In genomic region chr2:172340936-172341335, GRCm38 (mm10) we compare ENCODE assay signal across 28 mouse cellular contexts.
"Had no signal": no experiment of that assay in that cellular context is flagged by ENCODE, and none has a peak within 500 bp of the region (broad histone marks: within the 10 kb centered on the region; RNA-seq: fewer than 3 reads in every experiment).

No protein-coding gene starts in this region.

- H3K27ac ChIP-seq: heart, embryonic 10.5 days; hindbrain, embryonic 10.5 days; hindbrain, embryonic 12.5 days; hindbrain, embryonic 14.5 days; intestine, embryonic 15.5 days; layer of hippocampus, adult 2 months; left cerebral cortex, adult 2 months; limb, embryonic 10.5 days; limb, embryonic 12.5 days; liver, embryonic 13.5 days; liver, embryonic 15.5 days had no signal

- H3K9me3 ChIP-seq: hindbrain, embryonic 10.5 days; hindbrain, embryonic 12.5 days; intestine, embryonic 15.5 days; limb, embryonic 10.5 days; limb, embryonic 12.5 days; liver, embryonic 13.5 days; liver, embryonic 15.5 days had no signal

- ATAC-seq: hindbrain, embryonic 16.5 days; inflammation-experienced regulatory T-cells, adult 6 months; intestine, embryonic 15.5 days; intestine, postnatal 0 days; liver, postnatal 0 days had no signal

- H3K36me3 ChIP-seq: heart, embryonic 10.5 days; heart, embryonic 12.5 days; hindbrain, embryonic 10.5 days; hindbrain, embryonic 12.5 days; intestine, embryonic 15.5 days; limb, embryonic 10.5 days; limb, embryonic 12.5 days; liver, embryonic 13.5 days; liver, embryonic 15.5 days had no signal

- H3K9ac ChIP-seq: heart, embryonic 12.5 days; hindbrain, embryonic 12.5 days; hindbrain, embryonic 14.5 days; intestine, embryonic 15.5 days; limb, embryonic 12.5 days; liver, embryonic 13.5 days; liver, embryonic 15.5 days; liver, postnatal 0 days had no signal

- H3K27me3 ChIP-seq: heart, embryonic 12.5 days; hindbrain, embryonic 12.5 days; intestine, embryonic 15.5 days; limb, embryonic 12.5 days had no signal

- H3K4me2 ChIP-seq: heart, embryonic 12.5 days; hindbrain, embryonic 12.5 days; hindbrain, embryonic 14.5 days; intestine, embryonic 15.5 days; limb, embryonic 12.5 days; liver, embryonic 11.5 days; liver, embryonic 13.5 days; liver, embryonic 15.5 days had no signal

- H3K4me3 ChIP-seq: heart, embryonic 10.5 days; heart, embryonic 12.5 days; hindbrain, embryonic 10.5 days; hindbrain, embryonic 12.5 days; intestine, embryonic 15.5 days; layer of hippocampus, adult 2 months; left cerebral cortex, adult 2 months; limb, embryonic 10.5 days; limb, embryonic 12.5 days; liver, embryonic 13.5 days; liver, embryonic 15.5 days had no signal

- DNase-seq: gastrocnemius, postnatal 10 days; gastrocnemius, postnatal 25 days; heart, adult 18-20 months; heart, postnatal 10 days; heart, postnatal 4 days; kidney, adult 18-20 months; kidney, adult 8-10 months; kidney, postnatal 10 days; kidney, postnatal 25 days; kidney, postnatal 4 days; liver; liver, embryonic 13.5 days; liver, postnatal 0 days had no signal
